Mouse (Mus musculus) thymus, postnatal 36 days (tissue): ENCODE measurements around the gene Ly6g5c.

ENCODE experiments used
- DNase-seq, 2 experiments: peaks; one replicate each; pipeline ENCODE4 v3.0.0; 2022; ENCODE audit warnings: mixed read lengths in 2 of 2

The Ly6g5c gene

GRCm38 (mm10) chr17:35108097-35108496, at the start of gene Ly6g5c:
Gene Ly6g5c, plus strand, starts transcription at chr17:35108279.
- no peak for DNase-seq

GRCm38 (mm10) chr17:35058316-35058715, 49.8 kb upstream of the Ly6g5c start:
- peak in 1 of 2 experiments; percentile 32 for DNase-seq

GRCm38 (mm10) chr17:35058911-35059892, 48.9 kb upstream of the Ly6g5c start, which contains the start of gene Ddah2:
Gene Ddah2, plus strand, starts transcription at chr17:35059035.
- DNase-seq = peak; percentile 90 to 92

- peak in 1 of 2 experiments; percentile 52 for DNase-seq
Measured at GRCm38 (mm10) chr17:35060071-35060470, 48.0 kb upstream of the Ly6g5c start.

- peak in 1 of 2 experiments; percentile 39 for DNase-seq
Measured at GRCm38 (mm10) chr17:35060737-35061297, 47.3 kb upstream of the Ly6g5c start.

GRCm38 (mm10) chr17:35061299-35061698, 46.8 kb upstream of the Ly6g5c start:
- DNase-seq = no peak

GRCm38 (mm10) chr17:35063466-35063865, 44.6 kb upstream of the Ly6g5c start:
- no peak for DNase-seq

GRCm38 (mm10) chr17:35064378-35064877, 43.7 kb upstream of the Ly6g5c start:
- DNase-seq = no peak

GRCm38 (mm10) chr17:35064951-35065947, 42.8 kb upstream of the Ly6g5c start, which contains the start of gene Ly6g6c:
Gene Ly6g6c, plus strand, starts transcription at chr17:35065388.
- DNase-seq = peak in 1 of 2 experiments; percentile 48

- DNase-seq = no peak
Measured at GRCm38 (mm10) chr17:35066084-35066483, 42.0 kb upstream of the Ly6g5c start, which contains the start of gene Mpig6b. Gene Mpig6b, minus strand, starts transcription at chr17:35066184.

GRCm38 (mm10) chr17:35068213-35068914, 39.7 kb upstream of the Ly6g5c start:
- no peak for DNase-seq

GRCm38 (mm10) chr17:35070556-35071229, 37.4 kb upstream of the Ly6g5c start:
- peak; percentile 60 to 79 for DNase-seq

- peak in 1 of 2 experiments; percentile 32 for DNase-seq
Measured at GRCm38 (mm10) chr17:35071454-35071853, 36.6 kb upstream of the Ly6g5c start.

GRCm38 (mm10) chr17:35074097-35074496, 34.0 kb upstream of the Ly6g5c start:
- DNase-seq = peak; percentile 37 to 56

GRCm38 (mm10) chr17:35076507-35077176, 31.4 kb upstream of the Ly6g5c start, which contains the start of gene Ly6g6e:
Gene Ly6g6e, plus strand, starts transcription at chr17:35076902.
- no peak for DNase-seq

GRCm38 (mm10) chr17:35077285-35077684, 30.8 kb upstream of the Ly6g5c start:
- DNase-seq = no peak

GRCm38 (mm10) chr17:35077786-35078233, 30.3 kb upstream of the Ly6g5c start, which contains the start of gene Ly6g6d:
Gene Ly6g6d, minus strand, starts transcription at chr17:35078065.
- DNase-seq = no peak

GRCm38 (mm10) chr17:35079778-35080177, 28.3 kb upstream of the Ly6g5c start:
- DNase-seq = no peak

- no peak for DNase-seq
Measured at GRCm38 (mm10) chr17:35080248-35080647, 27.8 kb upstream of the Ly6g5c start.

- no peak for DNase-seq
Measured at GRCm38 (mm10) chr17:35080710-35081109, 27.4 kb upstream of the Ly6g5c start.
